Mouse (Mus musculus) cortical plate, adult 2 months (tissue): ENCODE measurements around the gene Shroom1. TPM values are rescaled to one million over a fixed set of nuclear protein-coding genes. Genes with fewer than 3 reads are reported as not detected.
"Not testable (repeated sequence)": the region's sequence is repeated elsewhere in the genome, so short reads cannot be mapped to it uniquely, and the experiment has no call there.

ENCODE experiments used
- H3K27ac ChIP-seq: fragments of 200-500 bp; 2 replicates; pipeline ENCODE4 v1.5.1; 2012; ENCODE audit warnings: low read length, control low read depth, inconsistent platforms; ENCODE audit not compliant: insufficient read depth
- H3K4me1 ChIP-seq: fragments of 200-500 bp; 2 replicates; pipeline ENCODE4 v1.6.1; 2011; ENCODE audit warnings: low read length; ENCODE audit not compliant: control insufficient read depth, insufficient read depth
- H3K4me3 ChIP-seq: fragments of 200-500 bp; 2 replicates; pipeline ENCODE4 v1.5.1; 2011; ENCODE audit warnings: mild to moderate bottlenecking, low read length, control low read depth; ENCODE audit not compliant: insufficient read depth
- CTCF ChIP-seq: fragments of 200-500 bp; IDR thresholded peaks from 2 replicates; pipeline ENCODE4 v1.5.1; 2011; ENCODE audit warnings: mild to moderate bottlenecking, control low read depth, low read length; ENCODE audit not compliant: insufficient read depth; ENCODE audit errors: extremely low read depth
- POLR2A ChIP-seq: fragments of 200-500 bp; IDR thresholded peaks from 2 replicates; pipeline ENCODE4 v1.6.1; 2011; ENCODE audit warnings: mild to moderate bottlenecking, low read length, control low read depth; ENCODE audit not compliant: insufficient read depth; ENCODE audit errors: extremely low read depth
- polyA plus RNA-seq: library from polyadenylated mRNA; depleted of rRNA; stranded (reverse); fragments of >200 nt; gene quantifications from 2 replicates; pipeline ENCODE4 v1.2.3, GENCODE M21; 2012; rRNA removed

Gene Shroom1
- polyA plus RNA-seq, result 6.5 and 6.8 TPM in 2 replicates

- TF ChIP-seq CTCF (peak; percentile 35), POLR2A (no peak)
- Histone ChIP-seq H3K27ac (peak within 1 kb of the TSS; percentile 73), H3K4me1 (no peaks in the 10 kb centered on the region), H3K4me3 (peak within 1 kb of the TSS; percentile 63)
Observed at GRCm38 (mm10) chr11:53456474-53457371, at the start of gene Shroom1, which contains the start of gene Gm10447. Shroom1 (plus strand) TSS chr11:53457205. Gm10447 (minus strand) TSS chr11:53457110.

- no peak overlapping the region for H3K27ac ChIP-seq
- no peaks in the 10 kb centered on the region for H3K4me1 ChIP-seq
- H3K4me3 ChIP-seq, result no peak overlapping the region
- peak; percentile 54; the same call in 1 of the 2 replicates for TF ChIP-seq CTCF
- TF ChIP-seq POLR2A, result no peak
Observed at GRCm38 (mm10) chr11:53411738-53412137, 45.3 kb upstream of the Shroom1 start.

DNA sequence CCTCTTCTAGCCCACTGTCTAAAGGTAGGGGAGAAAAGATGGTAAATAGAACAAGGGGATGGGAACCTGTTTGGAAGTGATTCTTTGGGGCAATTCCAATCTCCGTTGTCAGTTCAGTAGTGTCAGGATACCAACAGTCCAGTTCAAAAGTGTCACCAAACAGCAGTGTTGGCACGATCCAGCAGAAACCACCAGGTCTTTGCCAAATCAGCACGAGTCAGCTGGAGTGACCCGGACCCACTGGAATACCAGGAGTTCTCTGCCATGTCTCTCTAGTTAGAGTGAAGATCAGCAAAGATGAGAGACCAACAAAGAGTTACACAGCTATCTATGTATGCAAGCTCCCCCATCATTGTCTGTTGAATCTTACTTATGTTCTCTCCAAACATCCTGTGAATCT is 43.1 kb upstream of the Shroom1 start:
- no peak overlapping the region for H3K27ac ChIP-seq
- H3K4me1 ChIP-seq, result no peaks in the 10 kb centered on the region
- TF ChIP-seq CTCF (no peak), POLR2A (no peak)
- no peak overlapping the region for H3K4me3 ChIP-seq

GRCm38 (mm10) chr11:53418048-53418447 is 39.0 kb upstream of the Shroom1 start:
- Histone ChIP-seq H3K4me3 (no peak overlapping the region), H3K27ac (no peak overlapping the region), H3K4me1 (no peaks in the 10 kb centered on the region)
- TF ChIP-seq POLR2A (no peak), CTCF (no peak)

GRCm38 (mm10) chr11:53423036-53423435 is 34.0 kb upstream of the Shroom1 start, which contains the start of gene Leap2:
Leap2 (minus strand) TSS chr11:53423170.
- no peak for TF ChIP-seq POLR2A
- TF ChIP-seq CTCF, result no peak
- no peak within 1 kb of the TSS for H3K27ac ChIP-seq
- H3K4me1 ChIP-seq, result no peaks in the 10 kb centered on the region
- H3K4me3 ChIP-seq, result no peak within 1 kb of the TSS

DNA sequence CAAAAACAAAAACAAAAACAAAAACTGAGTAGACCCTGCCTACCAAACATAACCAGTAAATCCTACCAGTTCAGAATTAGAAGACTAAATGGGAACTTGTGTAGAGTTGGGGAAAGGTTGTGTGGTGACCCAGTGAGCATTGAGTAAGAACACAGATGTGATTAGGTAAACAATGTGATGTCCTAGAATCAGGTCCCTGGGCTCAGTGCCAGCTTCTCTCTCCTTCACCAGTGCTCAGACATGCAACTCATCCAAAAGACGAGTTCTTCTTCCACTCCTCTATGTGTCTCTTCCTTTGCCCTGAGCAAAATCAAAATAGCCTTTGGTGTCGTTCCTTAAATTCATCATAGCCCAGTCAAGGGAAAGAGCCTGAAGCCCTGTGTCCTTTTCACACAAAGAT is 32.2 kb upstream of the Shroom1 start:
- peaks cover 2% of the 10 kb centered on the region; the same call in 1 of the 2 replicates for H3K4me1 ChIP-seq
- no peak for TF ChIP-seq POLR2A
- TF ChIP-seq CTCF, result no peak
- no peak overlapping the region for H3K27ac ChIP-seq
- no peak overlapping the region for H3K4me3 ChIP-seq

GRCm38 (mm10) chr11:53425251-53425650 is 31.8 kb upstream of the Shroom1 start:
- Histone ChIP-seq H3K27ac (no peak overlapping the region), H3K4me1 (peaks cover 2% of the 10 kb centered on the region; the same call in 1 of the 2 replicates), H3K4me3 (no peak overlapping the region)
- TF ChIP-seq POLR2A (0 out of 2 replicates have a peak, but pooled peaks have one; percentile 8), CTCF (no peak)

GRCm38 (mm10) chr11:53425711-53426255 is 31.2 kb upstream of the Shroom1 start:
- Histone ChIP-seq H3K4me3 (no peak overlapping the region), H3K4me1 (peaks cover 2% of the 10 kb centered on the region; the same call in 1 of the 2 replicates), H3K27ac (no peak overlapping the region)
- no peak for TF ChIP-seq POLR2A
- no peak for TF ChIP-seq CTCF

- H3K4me3 ChIP-seq, H3K27ac ChIP-seq, H3K4me1 ChIP-seq: not testable (repeated sequence)
Observed at GRCm38 (mm10) chr11:53426914-53427313, 30.1 kb upstream of the Shroom1 start.
